In genomic region chr5:64266534-64266933, GRCm38 (mm10) we compare ENCODE assay signal across 22 mouse cellular contexts.
"Had no signal": no experiment of that assay in that cellular context is flagged by ENCODE, and none has a peak within 500 bp of the region (broad histone marks: within the 10 kb centered on the region; RNA-seq: fewer than 3 reads in every experiment).

No protein-coding gene starts in this region.

- H3K9me3 ChIP-seq: heart, embryonic 13.5 days; heart, embryonic 15.5 days; hindbrain, embryonic 13.5 days; hindbrain, embryonic 15.5 days; limb, embryonic 10.5 days; limb, embryonic 12.5 days; liver, embryonic 13.5 days; liver, embryonic 15.5 days had no signal

- H3K9ac ChIP-seq: heart, embryonic 13.5 days; heart, embryonic 15.5 days; hindbrain, embryonic 13.5 days; hindbrain, embryonic 15.5 days; limb, embryonic 12.5 days; liver, embryonic 13.5 days; liver, embryonic 15.5 days; liver, postnatal 0 days had no signal

- H3K36me3 ChIP-seq: heart, embryonic 15.5 days; hindbrain, embryonic 15.5 days had no signal

- H3K27ac ChIP-seq: gastrocnemius, adult 2 months; heart, adult 2 months; heart, embryonic 13.5 days; heart, embryonic 15.5 days; hindbrain, embryonic 13.5 days; hindbrain, embryonic 15.5 days; hindbrain, postnatal 0 days; layer of hippocampus, adult 2 months; left cerebral cortex, adult 2 months; limb, embryonic 10.5 days; limb, embryonic 12.5 days; liver, embryonic 13.5 days; liver, embryonic 15.5 days had no signal

- DNase-seq: gastrocnemius, adult 2 months; gastrocnemius, postnatal 10 days; gastrocnemius, postnatal 25 days; heart, adult 11 months; heart, adult 2 months; heart, postnatal 14 days; heart, postnatal 36 days; liver; liver, embryonic 13.5 days; liver, postnatal 0 days had no signal

- H3K4me1 ChIP-seq: hindbrain, embryonic 15.5 days had no signal

- H3K4me3 ChIP-seq: gastrocnemius, adult 2 months; heart, adult 2 months; heart, embryonic 13.5 days; heart, embryonic 15.5 days; hindbrain, embryonic 13.5 days; hindbrain, embryonic 15.5 days; layer of hippocampus, adult 2 months; left cerebral cortex, adult 2 months; limb, embryonic 10.5 days; limb, embryonic 12.5 days; liver, embryonic 13.5 days; liver, embryonic 15.5 days had no signal

- ATAC-seq: hindbrain, postnatal 0 days; liver, postnatal 0 days had no signal

- H3K4me2 ChIP-seq: heart, embryonic 11.5 days; heart, embryonic 13.5 days; heart, embryonic 15.5 days; hindbrain, embryonic 13.5 days; hindbrain, embryonic 15.5 days; limb, embryonic 12.5 days; liver, embryonic 11.5 days; liver, embryonic 13.5 days; liver, embryonic 15.5 days had no signal

- H3K27me3 ChIP-seq: heart, embryonic 13.5 days; heart, embryonic 15.5 days; hindbrain, embryonic 13.5 days; hindbrain, embryonic 15.5 days; limb, embryonic 12.5 days; liver, embryonic 13.5 days; liver, embryonic 15.5 days had no signal
